9 mouse cellular contexts compared by ENCODE assay signal in genomic region chr15:30927632-30928031, GRCm38 (mm10).
DNase-seq lines count a peak whose midpoint lies in the region; ATAC-seq lines count a peak whose summit lies in the region.
"Had no signal": no experiment of that assay in that cellular context is flagged by ENCODE, and none has a peak within 500 bp of the region (broad histone marks: within the 10 kb centered on the region; RNA-seq: fewer than 3 reads in every experiment).

No protein-coding gene starts in this region.

- no peak overlapping the region for H3K4me2 ChIP-seq in hindbrain, embryonic 14.5 days (replicated peaks)
- no peak overlapping the region for H3K4me2 ChIP-seq in hindbrain, embryonic 16.5 days (ENCODE audit: low read length)
- H3K4me2 ChIP-seq in intestine, embryonic 16.5 days (ENCODE audit: low read depth, low read length) = no peak overlapping the region
- H3K4me2 ChIP-seq: embryonic facial prominence, embryonic 12.5 days had no signal

- ATAC-seq in hindbrain, embryonic 14.5 days (ENCODE audit: low FRiP score) = no peak
- no peak for ATAC-seq in hindbrain, embryonic 16.5 days
- ATAC-seq in intestine, embryonic 16.5 days = no peak

- H3K27me3 ChIP-seq in hindbrain, embryonic 14.5 days (ENCODE audit: control insufficient read depth, insufficient read depth, low read length) = no peaks in the 10 kb centered on the region
- H3K27me3 ChIP-seq in hindbrain, embryonic 16.5 days (replicated peaks; ENCODE audit: control insufficient read depth, insufficient read depth, low read length) = no peaks in the 10 kb centered on the region
- H3K27me3 ChIP-seq in intestine, embryonic 16.5 days (replicated peaks; ENCODE audit: control insufficient read depth, insufficient read depth, low read length) = no peaks in the 10 kb centered on the region
- H3K27me3 ChIP-seq: embryonic facial prominence, embryonic 12.5 days had no signal

- 0 out of 2 replicates have a peak, but pooled peaks cover 4% of the 10 kb centered on the region for H3K36me3 ChIP-seq in hindbrain, embryonic 14.5 days (replicated peaks; ENCODE audit: control insufficient read depth, insufficient read depth)
- H3K36me3 ChIP-seq in hindbrain, embryonic 16.5 days (ENCODE audit: control insufficient read depth, insufficient read depth, low read length) = no peaks in the 10 kb centered on the region
- H3K36me3 ChIP-seq in intestine, embryonic 16.5 days (ENCODE audit: control insufficient read depth, insufficient read depth, low read length) = no peaks in the 10 kb centered on the region
- H3K36me3 ChIP-seq: embryonic facial prominence, embryonic 12.5 days had no signal

- no peak overlapping the region for H3K9ac ChIP-seq in hindbrain, embryonic 14.5 days
- no peak overlapping the region for H3K9ac ChIP-seq in hindbrain, embryonic 16.5 days (ENCODE audit: low read depth, low read length)
- no peak overlapping the region for H3K9ac ChIP-seq in intestine, embryonic 16.5 days (ENCODE audit: low read depth, low read length)
- H3K9ac ChIP-seq: embryonic facial prominence, embryonic 12.5 days had no signal

- H3K4me1 ChIP-seq in hindbrain, embryonic 14.5 days (replicated peaks; ENCODE audit: control insufficient read depth, insufficient read depth, low read length) = no peaks in the 10 kb centered on the region
- H3K4me1 ChIP-seq in hindbrain, embryonic 16.5 days (ENCODE audit: control insufficient read depth, insufficient read depth, low read depth, low read length) = no peaks in the 10 kb centered on the region
- H3K4me1 ChIP-seq in intestine, embryonic 16.5 days (ENCODE audit: control insufficient read depth, insufficient read depth, low read length) = no peaks in the 10 kb centered on the region
- H3K4me1 ChIP-seq: embryonic facial prominence, embryonic 12.5 days had no signal

- no peak overlapping the region for H3K27ac ChIP-seq in hindbrain, embryonic 14.5 days
- no peak overlapping the region for H3K27ac ChIP-seq in hindbrain, embryonic 16.5 days (ENCODE audit: low read depth, low read length)
- H3K27ac ChIP-seq in intestine, embryonic 16.5 days (ENCODE audit: low read length) = no peak overlapping the region
- H3K27ac ChIP-seq: embryonic facial prominence, embryonic 12.5 days had no signal

- 64% methylated on average over 7 of the region's 7 CpGs for WGBS in hindbrain, embryonic 14.5 days
- 59% methylated on average over 7 of the region's 7 CpGs for WGBS in hindbrain, embryonic 16.5 days
- WGBS in intestine, embryonic 16.5 days = 60% methylated on average over 7 of the region's 7 CpGs

- DNase-seq in hindbrain, embryonic 14.5 days (ENCODE audit: low spot score) = peak; percentile 40
- DNase-seq in thymus, postnatal 0 days (ENCODE audit: low spot score) = peak; percentile 32
- DNase-seq in thymus, adult 18-20 months = no peak
- peak; percentile 19 for DNase-seq in embryo, embryonic 11 days
- peak; percentile 26 to 43 for DNase-seq in lung, postnatal 4 days
- no peak for DNase-seq in neural tube, embryonic 10.5 days (ENCODE audit: extremely low spot score, low spot score)

- no peak overlapping the region for H3K4me3 ChIP-seq in hindbrain, embryonic 14.5 days (replicated peaks; ENCODE audit: low read length)
- no peak overlapping the region for H3K4me3 ChIP-seq in hindbrain, embryonic 16.5 days (ENCODE audit: low read length)
- no peak overlapping the region for H3K4me3 ChIP-seq in intestine, embryonic 16.5 days (ENCODE audit: low read length)
- H3K4me3 ChIP-seq: embryonic facial prominence, embryonic 12.5 days had no signal

- H3K9me3 ChIP-seq in hindbrain, embryonic 14.5 days (ENCODE audit: control insufficient read depth, low read length) = no peaks in the 10 kb centered on the region
- H3K9me3 ChIP-seq in hindbrain, embryonic 16.5 days (ENCODE audit: control insufficient read depth, low read length) = no peaks in the 10 kb centered on the region
- H3K9me3 ChIP-seq in intestine, embryonic 16.5 days (ENCODE audit: control insufficient read depth, low read length) = no peaks in the 10 kb centered on the region
- H3K9me3 ChIP-seq: embryonic facial prominence, embryonic 12.5 days had no signal

Comparison
In these comparisons a context has a peak if more than half of its experiments do, and no peak if none do; other contexts are left out.
1. DNase-seq: peak in hindbrain, embryonic 14.5 days (single experiment), thymus, postnatal 0 days (single experiment), embryo, embryonic 11 days (single experiment) and lung, postnatal 4 days (2 of 2); none in thymus, adult 18-20 months (0 of 2) and neural tube, embryonic 10.5 days (single experiment).